Mouse (Mus musculus) neutrophil, adult 5-6 weeks (primary cell): Measurements from ENCODE around the gene Flt3. TPM values are rescaled to one million over a fixed set of nuclear protein-coding genes. Genes with fewer than 3 reads are reported as not detected.

Source experiments
- ATAC-seq: fragments of 151-379, 151-347 bp; 2 replicates; pipeline ENCODE4 v1.8.0; 2017; ENCODE audit warnings: mild to moderate bottlenecking, moderate TSS enrichment; ENCODE audit not compliant: insufficient number of reproducible peaks, poor library complexity, low FRiP score, severe bottlenecking; ENCODE audit errors: extremely low read depth
- total RNA-seq: library from RNA; stranded (forward); fragments of 200-1000 nt; gene quantifications from 2 replicates; pipeline ENCODE4 v1.2.3, GENCODE M21; 2017

Gene Flt3
- total RNA-seq, 1 experiment from 2014 or later: 2.1 TPM

DNA sequence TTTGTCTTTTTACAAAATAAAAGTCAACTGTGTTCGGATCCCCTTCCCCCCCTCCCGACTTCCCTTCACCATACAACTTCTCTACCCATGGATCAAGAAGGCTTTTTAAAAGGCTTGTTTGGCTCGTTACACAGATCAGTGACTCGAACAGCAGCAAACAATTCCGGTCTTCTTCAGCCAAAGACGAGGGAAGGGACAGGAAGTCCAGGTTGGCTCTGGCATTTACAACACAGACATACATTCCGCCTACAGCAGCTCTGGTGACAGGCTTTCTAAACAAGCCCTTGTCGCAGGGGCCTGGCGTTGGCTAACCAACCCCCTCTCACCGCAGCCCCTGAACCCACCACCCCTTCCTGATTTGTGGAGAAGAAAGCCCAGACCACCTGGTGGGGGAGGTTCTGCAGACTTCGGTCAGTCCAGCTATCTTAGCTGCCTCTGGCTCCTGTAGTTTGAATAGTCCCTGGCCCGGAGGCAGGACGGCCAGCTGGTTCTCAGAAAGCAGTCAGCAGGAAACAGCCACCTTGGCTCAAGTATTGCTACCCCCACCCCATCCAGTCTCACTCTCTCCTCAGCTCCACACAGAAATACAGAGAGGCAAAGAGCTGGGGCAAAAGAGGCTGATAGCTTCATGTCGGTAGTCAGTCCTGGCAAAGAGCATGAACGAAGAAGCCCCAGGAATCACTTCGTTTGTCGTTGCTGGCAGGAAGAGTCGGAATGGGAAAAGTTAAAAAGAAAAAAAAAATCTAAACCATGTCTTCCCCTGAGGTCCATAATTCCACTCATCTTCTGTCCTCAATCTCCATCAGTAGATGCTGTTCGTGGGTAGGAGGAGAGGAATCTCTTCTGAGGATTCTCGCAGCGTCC lies 99.1 kb downstream of the Flt3 start:
- no peak for ATAC-seq

DNA sequence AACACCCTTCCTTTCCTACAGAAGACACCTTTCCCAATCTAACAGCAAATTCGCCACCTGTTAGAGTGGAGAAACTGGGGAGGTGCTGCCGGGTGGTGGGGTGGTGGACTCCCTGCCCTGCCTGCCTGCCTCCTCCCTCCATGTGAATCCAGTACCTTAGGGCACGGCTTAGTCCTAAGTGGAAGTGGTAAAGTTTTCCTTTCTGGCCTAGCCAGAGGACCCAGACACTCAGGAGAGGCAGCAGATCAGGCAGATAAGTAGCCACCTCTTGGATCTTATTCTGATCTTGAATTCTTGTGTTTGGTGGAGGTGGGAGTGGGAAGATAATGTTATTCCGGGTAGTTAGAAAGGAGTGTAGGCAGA lies 100.3 kb downstream of the Flt3 start:
- ATAC-seq: no peak

DNA sequence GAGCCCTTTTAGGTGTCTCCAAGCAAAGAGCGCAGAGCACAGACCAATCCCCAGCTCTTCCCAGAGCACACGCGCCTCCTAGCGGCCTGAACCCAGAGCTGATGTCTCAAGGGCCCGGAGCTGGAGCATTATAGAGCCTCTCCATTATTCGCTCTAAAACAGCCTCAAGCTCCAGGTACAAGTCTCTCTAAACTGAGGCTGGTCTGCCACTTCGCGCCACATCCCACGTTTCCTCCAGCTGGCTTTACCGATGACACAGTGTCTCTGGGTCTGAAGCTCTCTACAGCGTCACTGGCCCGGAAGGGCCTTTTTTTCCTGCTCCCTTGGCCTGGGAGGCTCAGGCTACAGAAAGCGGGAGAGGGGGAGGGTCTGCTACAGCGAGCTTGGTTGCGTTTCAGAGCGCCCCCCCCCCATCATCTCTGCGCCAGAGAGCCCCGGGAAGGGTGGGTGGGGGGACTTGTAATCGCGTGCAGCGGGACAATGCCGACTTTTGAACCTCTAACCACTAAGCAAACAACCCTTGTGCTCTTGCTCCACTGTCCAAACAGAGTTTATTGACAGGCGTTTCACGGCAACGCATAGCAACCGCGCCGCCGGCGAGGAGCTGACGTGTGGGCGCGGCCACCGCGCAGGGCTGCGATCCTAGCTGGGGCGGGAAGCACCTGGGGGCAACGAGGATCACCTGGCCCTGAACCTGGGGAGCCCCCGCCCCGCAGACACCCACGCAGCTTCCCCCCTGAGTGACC lies 100.9 kb downstream of the Flt3 start:
- peak; percentile 34; the same call in 1 of the 2 replicates for ATAC-seq

DNA sequence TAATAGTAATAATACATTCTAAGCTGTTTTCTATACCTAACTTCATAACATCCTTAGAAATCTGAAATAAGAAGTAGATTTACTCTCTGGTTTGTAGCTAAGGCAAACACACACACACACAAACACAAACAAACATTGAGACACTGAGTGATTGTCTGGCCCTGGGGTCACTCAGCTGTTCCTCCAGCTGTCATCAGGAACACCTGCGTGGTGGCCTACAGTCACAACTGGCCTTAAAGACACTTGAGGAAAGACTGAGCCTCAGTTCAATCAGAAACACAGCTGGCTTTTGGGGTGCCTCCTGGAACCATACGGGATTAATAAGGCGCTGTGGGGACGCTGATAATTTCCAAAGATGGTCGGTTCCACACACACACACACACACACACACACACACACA lies 103.0 kb downstream of the Flt3 start:
- no peak for ATAC-seq

DNA sequence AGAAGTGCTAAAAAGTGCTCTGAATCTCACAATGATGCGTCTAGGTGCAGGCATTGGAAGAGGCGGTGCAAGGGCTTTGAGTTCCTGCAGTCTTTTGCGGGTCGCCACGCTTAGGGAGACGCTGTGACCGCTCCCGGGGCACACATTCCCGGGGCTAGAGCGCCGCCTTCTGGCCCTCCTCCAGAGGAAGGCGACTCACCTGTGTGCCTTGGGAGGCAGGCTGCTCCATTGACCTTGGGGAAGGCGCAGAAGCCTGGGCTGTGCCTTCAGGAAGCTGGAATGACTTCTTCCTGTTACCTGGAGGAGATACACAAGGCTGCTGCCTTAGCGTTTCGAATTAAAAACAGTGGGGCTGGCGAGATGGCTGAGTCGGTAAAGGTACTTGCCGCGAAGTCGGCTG lies 106.2 kb downstream of the Flt3 start:
- no peak for ATAC-seq

DNA sequence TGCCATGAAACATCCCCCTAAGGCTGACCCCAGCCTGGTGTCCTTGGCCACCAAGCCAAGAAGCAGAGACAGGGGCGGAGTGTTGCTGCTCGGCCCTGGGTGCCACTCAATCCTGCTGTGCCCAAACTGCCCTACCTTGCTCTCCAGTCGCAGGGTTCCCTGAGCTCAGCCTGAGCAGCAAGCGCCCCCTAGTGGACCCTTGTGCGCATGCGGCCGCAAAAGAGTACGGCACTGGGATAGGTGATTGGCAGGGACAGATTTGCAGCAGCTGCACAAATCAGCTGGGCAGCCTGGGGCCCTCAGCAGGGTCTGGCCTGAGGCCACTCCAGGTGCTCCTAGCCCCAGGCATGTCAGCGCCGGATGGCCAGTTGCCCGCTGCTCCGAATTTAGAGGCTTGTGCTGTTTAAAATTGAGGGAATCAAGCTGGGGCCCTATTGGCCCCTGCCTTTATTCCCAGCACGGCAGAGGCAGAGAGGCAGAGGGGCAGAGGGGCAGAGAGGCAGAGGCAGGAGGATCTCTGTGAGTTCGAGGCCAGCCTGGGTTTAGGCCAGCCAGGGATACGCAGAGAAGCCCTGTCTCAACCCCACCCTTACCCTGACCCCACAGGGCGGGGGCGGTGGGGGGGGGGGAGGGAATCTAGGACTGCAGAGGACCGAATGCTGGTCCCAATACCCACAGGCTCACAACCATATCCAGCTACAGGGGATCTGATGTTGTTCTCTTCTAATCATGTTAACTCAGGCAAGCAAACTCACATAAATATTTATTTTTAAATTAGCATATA lies 107.0 kb downstream of the Flt3 start:
- ATAC-seq: peak; percentile 64

DNA sequence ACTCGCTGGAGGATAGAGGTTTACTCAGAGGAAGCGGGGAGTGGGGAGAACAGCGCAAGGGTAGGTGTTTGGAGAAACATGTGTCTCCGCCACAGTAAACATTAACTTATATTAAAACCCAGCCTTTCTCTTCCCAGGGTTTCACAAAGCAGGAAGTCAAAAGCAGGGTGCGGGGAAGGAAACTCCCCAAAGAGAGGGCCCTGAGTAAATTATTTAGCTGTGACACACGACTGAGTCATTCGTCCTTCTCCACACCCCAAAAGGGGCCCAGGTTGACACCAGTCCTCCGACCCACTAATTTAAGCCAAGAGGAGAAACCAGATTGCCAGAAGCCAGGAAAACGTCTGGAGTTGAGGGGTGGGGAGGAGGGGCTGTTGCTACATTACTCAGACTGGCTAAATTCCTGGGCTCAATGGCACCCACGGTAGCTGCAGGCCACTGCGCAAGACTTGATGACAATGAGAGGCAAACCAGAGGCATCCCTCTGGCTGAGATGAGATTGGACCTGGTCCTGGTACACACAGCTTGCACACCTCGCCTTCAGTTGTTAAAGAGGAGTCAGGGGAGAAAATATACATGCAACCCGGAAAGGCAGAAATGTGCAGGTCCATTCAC lies 107.7 kb downstream of the Flt3 start:
- ATAC-seq: no peak

DNA sequence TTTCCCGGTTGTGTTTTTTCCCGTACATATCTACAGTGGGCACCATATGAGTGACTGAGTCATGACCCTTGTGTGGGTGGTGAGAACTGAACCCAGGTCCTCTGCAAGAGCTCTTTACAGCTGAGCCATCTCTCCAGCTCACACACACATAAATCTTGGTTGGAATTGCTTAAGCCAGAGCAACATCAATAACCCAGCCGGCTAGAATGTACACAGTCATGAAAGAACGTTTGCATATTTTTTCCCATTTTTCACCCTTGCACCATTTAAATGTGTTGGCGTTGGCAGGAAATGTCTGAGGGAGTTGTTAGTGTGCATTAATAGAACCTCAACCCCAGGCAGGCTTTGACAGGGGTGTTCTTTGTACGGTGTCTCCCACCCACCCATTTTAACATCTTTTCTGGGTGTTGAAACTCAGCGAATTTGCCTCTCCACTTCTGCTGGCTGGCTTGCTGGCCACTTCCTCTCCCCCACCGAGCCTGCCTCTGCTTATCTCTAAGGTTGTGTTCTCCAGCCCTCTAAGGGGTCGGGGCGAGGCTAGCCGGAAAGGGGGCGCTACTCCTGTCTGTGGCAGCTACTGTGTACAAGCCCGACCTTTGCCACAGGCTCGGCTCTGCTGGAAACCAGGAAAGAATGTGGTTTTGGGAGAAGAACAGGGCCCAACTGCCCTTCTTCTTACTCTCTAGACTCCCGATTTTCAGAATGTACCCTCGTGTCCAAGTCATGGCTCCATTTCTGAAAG lies 108.4 kb downstream of the Flt3 start:
- no peak for ATAC-seq

DNA sequence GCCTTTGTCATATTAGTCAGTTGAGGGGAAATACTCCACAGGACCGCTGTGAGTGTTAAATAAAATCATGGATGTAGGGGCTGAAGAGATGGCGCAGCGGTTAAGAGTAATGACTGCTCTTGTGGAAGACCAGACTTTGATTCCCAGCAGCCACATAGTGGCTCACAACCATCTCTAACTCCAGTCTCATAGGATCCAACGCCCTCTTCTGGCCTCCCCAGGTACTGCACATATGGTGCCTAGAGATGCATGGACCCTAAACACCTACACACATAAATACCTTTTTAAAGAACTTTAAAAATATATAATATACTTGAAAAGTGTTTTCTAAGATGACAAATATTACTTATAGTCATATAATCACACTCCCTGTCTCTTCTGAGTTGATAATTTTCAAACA lies 115.9 kb downstream of the Flt3 start:
- no peak for ATAC-seq

Other genes starting within 250 kb of the Flt3 start
- gene Gsx1, start 211.8 kb downstream of the Flt3 start, total RNA-seq: not detected in 2 replicates
- not detected in 2 replicates for gene Pdx1, start 130.5 kb downstream of the Flt3 start, total RNA-seq
- gene Cdx2, start 93.2 kb downstream of the Flt3 start, total RNA-seq: not detected in 2 replicates
- gene Urad, start 78.0 kb downstream of the Flt3 start, total RNA-seq: not detected in 2 replicates
- 313 and 342 TPM in 2 replicates for gene Pan3, start 29.7 kb upstream of the Flt3 start, total RNA-seq